Mouse (Mus musculus) R1 (cell line): ENCODE results near the gene Eif4g1.

Experiments
- DNase-seq: peaks from one replicate; pipeline ENCODE4 v3.0.0-alpha.2; 2018; ENCODE audit warnings: low read depth, low spot score

Eif4g1 gene

GRCm38 (mm10) chr16:20725321-20725720, 57.2 kb downstream of the Eif4g1 start:
- no peak for DNase-seq

GRCm38 (mm10) chr16:20725750-20726149, 57.6 kb downstream of the Eif4g1 start:
- DNase-seq: no peak

- DNase-seq: no peak
Observed at GRCm38 (mm10) chr16:20726384-20726783, 58.3 kb downstream of the Eif4g1 start.

GRCm38 (mm10) chr16:20730293-20730711, 62.2 kb downstream of the Eif4g1 start:
- peak; percentile 67 for DNase-seq

GRCm38 (mm10) chr16:20731688-20732087, 63.6 kb downstream of the Eif4g1 start:
- DNase-seq: no peak

GRCm38 (mm10) chr16:20732251-20732924, 64.3 kb downstream of the Eif4g1 start:
- DNase-seq: peak; percentile 48

GRCm38 (mm10) chr16:20732925-20733730, 65.0 kb downstream of the Eif4g1 start, which contains the start of gene Chrd:
Gene Chrd, plus strand, starts transcription at chr16:20733127.
- DNase-seq: peak; percentile 56

GRCm38 (mm10) chr16:20733731-20734730, 65.9 kb downstream of the Eif4g1 start, which contains the start of gene Thpo:
Gene Thpo, minus strand, starts transcription at chr16:20734511.
- DNase-seq: peak; percentile 32

GRCm38 (mm10) chr16:20735651-20736050, 67.5 kb downstream of the Eif4g1 start:
- DNase-seq: no peak

- DNase-seq: no peak
Observed at GRCm38 (mm10) chr16:20736168-20736567, 68.1 kb downstream of the Eif4g1 start.

- no peak for DNase-seq
Observed at GRCm38 (mm10) chr16:20736823-20737222, 68.7 kb downstream of the Eif4g1 start.

- DNase-seq: no peak
Observed at GRCm38 (mm10) chr16:20739845-20740244, 71.7 kb downstream of the Eif4g1 start.
